Mouse (Mus musculus) brain, embryonic 14.5 days (tissue): ENCODE data around the gene Ncan.

Experiments used
- CTCF ChIP-seq: fragments of 200-500 bp; IDR thresholded peaks from 2 replicates; pipeline ENCODE4 v1.5.1; 2012; ENCODE audit warnings: inconsistent platforms, mild to moderate bottlenecking, moderate library complexity, borderline replicate concordance; ENCODE audit not compliant: insufficient read depth, insufficient read length; ENCODE audit errors: extremely low read depth
- POLR2A ChIP-seq: fragments of 200-500 bp; IDR thresholded peaks from 2 replicates; pipeline ENCODE4 v1.6.1; 2012; ENCODE audit warnings: mild to moderate bottlenecking, inconsistent platforms, borderline replicate concordance; ENCODE audit not compliant: poor library complexity, insufficient read depth, insufficient read length, severe bottlenecking; ENCODE audit errors: extremely low read depth

GRCm38 (mm10) chr8:70117611-70118010 lies 3.1 kb downstream of the Ncan start:
- TF ChIP-seq CTCF (no peak), POLR2A (no peak)
